Mouse (Mus musculus) ovary, adult 18-20 months (tissue): Measurements from ENCODE around the gene Slc25a40.

Experiments used
- DNase-seq: peaks from one replicate; pipeline ENCODE4 v3.0.0; 2022; ENCODE audit warnings: low spot score, mixed read lengths

Slc25a40 gene

DNA sequence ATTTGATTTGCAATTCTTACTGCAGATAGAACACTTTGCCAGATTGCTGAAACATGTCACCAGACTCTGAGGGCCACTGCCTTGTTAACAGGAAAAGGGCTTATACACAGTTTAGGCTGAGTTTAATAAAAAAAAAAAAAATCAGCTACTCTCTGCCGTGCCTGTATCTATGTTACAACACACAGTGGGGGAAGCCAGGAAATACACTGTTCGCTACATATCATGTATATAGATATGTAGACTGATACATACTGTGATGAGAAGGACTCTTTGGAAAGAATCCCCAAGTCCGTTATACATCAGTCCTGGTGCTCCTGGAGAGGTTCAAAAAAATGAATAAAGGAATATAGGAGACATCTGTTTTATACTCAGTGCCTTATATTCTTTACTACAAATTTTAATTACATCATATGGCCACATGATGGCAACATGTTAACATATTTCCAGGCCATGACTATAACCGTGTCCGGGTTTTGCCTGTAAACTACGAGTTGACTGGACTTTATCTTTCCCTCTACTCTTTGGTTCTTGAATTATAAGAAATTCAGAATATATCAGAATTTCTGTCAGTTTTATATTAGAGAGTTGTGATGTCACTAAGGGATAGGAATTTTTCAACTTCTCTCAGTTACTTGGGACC lies 66.9 kb downstream of the Slc25a40 start:
- no peak for DNase-seq

DNA sequence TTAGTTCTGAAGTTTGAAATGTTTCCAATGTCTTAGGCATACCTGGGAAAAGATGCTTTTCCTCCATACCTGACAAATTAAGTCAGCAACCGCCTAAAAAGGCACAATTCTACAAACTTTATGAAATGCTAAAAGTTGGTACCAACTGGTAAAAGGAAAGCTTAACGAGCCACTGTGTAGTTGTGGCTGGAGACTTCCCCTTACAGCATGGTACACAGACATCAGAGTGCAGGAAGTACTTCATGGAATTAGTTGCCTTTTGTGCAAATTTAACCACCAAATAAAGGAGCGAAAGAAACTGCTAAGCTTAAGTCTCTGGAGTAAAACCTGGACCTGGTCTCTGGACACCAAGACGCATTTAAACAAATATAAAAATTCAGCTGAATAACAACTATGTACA lies 69.1 kb downstream of the Slc25a40 start:
- DNase-seq, result no peak
